Mouse (Mus musculus) ES-Bruce4 (cell line): Measurements from ENCODE around the gene Gm17416.

Experiments
- CTCF ChIP-seq: IDR thresholded peaks from one replicate; pipeline ENCODE4 v1.8.1; 2011; ENCODE audit warnings: low read depth, low read length
- EP300 ChIP-seq: IDR thresholded peaks from 2 replicates; pipeline ENCODE4 v1.6.1; 2011; ENCODE audit warnings: low read depth, low read length; ENCODE audit not compliant: insufficient read depth
- POLR2A ChIP-seq: IDR thresholded peaks from one replicate; pipeline ENCODE4 v1.8.1; 2011; ENCODE audit warnings: low read length; ENCODE audit not compliant: insufficient read depth

DNA sequence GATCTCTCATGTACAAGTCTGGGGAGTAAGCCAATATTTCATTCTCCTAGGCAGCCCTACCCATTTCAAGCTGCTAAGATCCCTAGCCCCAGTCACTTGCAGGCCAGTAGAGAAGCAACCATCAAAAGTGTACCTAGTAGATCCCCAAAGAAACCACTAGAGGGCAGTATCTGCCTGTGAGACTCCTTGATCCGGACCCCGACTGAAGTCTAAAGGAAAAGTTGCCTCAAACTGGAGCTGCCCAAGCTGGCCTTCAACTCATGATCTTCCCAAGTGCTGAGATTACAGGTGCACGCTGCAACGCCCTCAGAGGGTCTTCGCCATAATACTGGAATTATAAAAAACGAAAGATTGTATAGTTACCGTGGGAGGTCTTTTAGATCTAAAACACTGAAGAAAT is 46.4 kb downstream of the Gm17416 start:
- TF ChIP-seq CTCF (peak; percentile 63), POLR2A (no peak), EP300 (no peak)
